Mouse (Mus musculus) megakaryocyte, embryonic 14.5 days (primary cell): ENCODE data around the gene Samsn1.

Experiments used
- FLI1 ChIP-seq: IDR thresholded peaks from 2 replicates; pipeline ENCODE4 v1.6.1; 2012; ENCODE audit warnings: low read length, inconsistent platforms, mixed read lengths
- GATA1 ChIP-seq: IDR thresholded peaks from 3 replicates; pipeline ENCODE4 v1.6.1; 2012; ENCODE audit warnings: mixed read lengths, low read length, inconsistent platforms, borderline replicate concordance

DNA sequence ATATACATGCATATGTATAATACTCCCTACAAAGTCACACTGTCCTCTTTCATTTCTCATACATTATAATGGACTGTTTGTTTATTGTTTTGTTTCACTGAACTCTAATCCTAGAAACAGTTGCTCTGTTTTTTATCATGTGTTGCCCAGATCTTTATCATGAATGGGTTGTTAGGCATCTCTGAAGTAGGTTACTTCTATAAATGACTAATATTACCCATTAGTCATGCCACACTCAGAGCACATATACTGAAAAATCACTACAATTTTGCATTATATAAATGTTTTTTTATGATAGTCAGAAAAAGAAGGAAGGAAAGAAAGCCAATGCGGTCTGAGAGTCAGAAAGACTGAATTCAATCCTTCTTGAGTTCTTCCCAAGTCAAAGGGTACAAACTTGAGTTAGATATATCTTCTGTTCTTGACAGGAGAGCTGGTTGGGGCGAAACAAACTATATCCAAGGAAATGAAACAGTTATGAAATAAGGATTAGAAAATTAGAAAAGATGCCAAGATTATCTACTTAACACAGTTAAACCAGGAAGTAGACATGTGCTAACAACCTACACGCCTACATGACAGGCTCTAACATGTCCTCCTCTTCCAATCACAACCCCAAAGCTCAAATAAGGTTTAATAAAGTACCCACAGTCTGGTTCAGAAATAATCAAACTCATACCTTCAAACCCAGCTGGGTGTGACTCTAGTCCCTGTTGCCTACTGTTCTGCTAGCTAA, 122.0 kb downstream of the Samsn1 start:
- TF ChIP-seq GATA1 (no peak), FLI1 (no peak)
